ENCODE assay signal across 8 mouse cellular contexts in genomic region chr7:24885468-24886307, GRCm38 (mm10). TPM values are rescaled to one million over a fixed set of nuclear protein-coding genes. Genes with fewer than 3 reads are reported as not detected.
DNase-seq lines count a peak whose midpoint lies in the region; ATAC-seq and TF ChIP-seq lines count a peak whose summit lies in the region.

No protein-coding gene starts in this region.

- no peak for DNase-seq in liver, adult 2 months (ENCODE audit: extremely low read depth, low read depth, low spot score)
- no peak for DNase-seq in liver
- no peak for DNase-seq in embryonic facial prominence, embryonic 10.5 days (ENCODE audit: low spot score)
- DNase-seq in intestine, embryonic 14.5 days (ENCODE audit: low spot score): no peak
- DNase-seq in adrenal gland, adult 2 months: no peak
- DNase-seq in c-Kit-positive CD71-positive TER-119-positive erythroid progenitor cells, embryonic 14.5 days (ENCODE audit: low spot score): no peak

- peak overlapping the region; percentile 0; the same call in 1 of the 2 replicates for H3K27ac ChIP-seq in liver, adult 2 months (replicated peaks; ENCODE audit: insufficient read depth, low read depth, low read length)
- H3K27ac ChIP-seq in embryonic facial prominence, embryonic 10.5 days (replicated peaks): peak overlapping the region; percentile 99
- peak overlapping the region; percentile 88; the same call in 1 of the 2 replicates for H3K27ac ChIP-seq in intestine, embryonic 14.5 days (ENCODE audit: low read depth)
- H3K27ac ChIP-seq in neural tube, embryonic 13.5 days (replicated peaks): no peak overlapping the region

- H3K79me2 ChIP-seq in liver, adult 2 months (ENCODE audit: control insufficient read depth, insufficient read depth, low read length): peaks cover 9% of the 10 kb centered on the region; the same call in 1 of the 2 replicates

- no peaks in the 10 kb centered on the region for H3K27me3 ChIP-seq in liver, adult 2 months (ENCODE audit: control insufficient read depth, insufficient read depth, low read length)
- no peaks in the 10 kb centered on the region for H3K27me3 ChIP-seq in embryonic facial prominence, embryonic 10.5 days (replicated peaks; ENCODE audit: low read depth, poor library complexity, severe bottlenecking)
- H3K27me3 ChIP-seq in intestine, embryonic 14.5 days (replicated peaks; ENCODE audit: control insufficient read depth, insufficient read depth, low read length): no peaks in the 10 kb centered on the region
- no peaks in the 10 kb centered on the region for H3K27me3 ChIP-seq in neural tube, embryonic 13.5 days

- no peak for TF ChIP-seq POLR2A in liver, adult 2 months (IDR thresholded peaks at IDR 0.05; ENCODE audit: extremely low read depth, insufficient read depth, low read length)

- H3K36me3 ChIP-seq in liver, adult 2 months (ENCODE audit: control insufficient read depth, insufficient read depth, low read length): peaks cover 32% of the 10 kb centered on the region
- H3K36me3 ChIP-seq in embryonic facial prominence, embryonic 10.5 days (replicated peaks): peaks cover 55% of the 10 kb centered on the region
- peaks cover 52% of the 10 kb centered on the region for H3K36me3 ChIP-seq in intestine, embryonic 14.5 days (ENCODE audit: control insufficient read depth, insufficient read depth, low read length)
- H3K36me3 ChIP-seq in neural tube, embryonic 13.5 days: peaks cover 50% of the 10 kb centered on the region

- H3K4me3 ChIP-seq in liver, adult 2 months (ENCODE audit: insufficient read depth, low read depth, low read length): peak overlapping the region; percentile 8; the same call in 1 of the 2 replicates
- peak overlapping the region; percentile 99 for H3K4me3 ChIP-seq in embryonic facial prominence, embryonic 10.5 days
- H3K4me3 ChIP-seq in intestine, embryonic 14.5 days (ENCODE audit: low read depth, low read length): peak overlapping the region; percentile 85
- peak overlapping the region; percentile 83 for H3K4me3 ChIP-seq in neural tube, embryonic 13.5 days

- peak overlapping the region; percentile 58 for H3K9ac ChIP-seq in liver, adult 2 months (ENCODE audit: low read depth, low read length)
- H3K9ac ChIP-seq in intestine, embryonic 14.5 days (ENCODE audit: low read length): peak overlapping the region; percentile 100
- H3K9ac ChIP-seq in neural tube, embryonic 13.5 days: peak overlapping the region; percentile 97

- no peak for TF ChIP-seq CTCF in liver, adult 2 months (IDR thresholded peaks at IDR 0.05; ENCODE audit: low read depth, low read length)

- ATAC-seq in intestine, embryonic 14.5 days (replicated peaks; ENCODE audit: low FRiP score, low TSS enrichment, low read depth): no peak
- no peak for ATAC-seq in neural tube, embryonic 13.5 days (ENCODE audit: low read depth)
- no peak for ATAC-seq in CD4-positive, CD25-positive, alpha-beta regulatory T cell, adult 4 months

- H3K4me1 ChIP-seq in liver, adult 2 months (ENCODE audit: control insufficient read depth, insufficient read depth, low read length): peaks cover 13% of the 10 kb centered on the region
- H3K4me1 ChIP-seq in embryonic facial prominence, embryonic 10.5 days: peaks cover 28% of the 10 kb centered on the region
- peaks cover 17% of the 10 kb centered on the region for H3K4me1 ChIP-seq in intestine, embryonic 14.5 days (replicated peaks; ENCODE audit: control insufficient read depth, insufficient read depth, low read length)
- peaks cover 30% of the 10 kb centered on the region for H3K4me1 ChIP-seq in neural tube, embryonic 13.5 days (replicated peaks)

- 10% methylated on average over 12 of the region's 12 CpGs for WGBS in liver, adult 2 months
- WGBS in embryonic facial prominence, embryonic 10.5 days: 47% methylated on average over 12 of the region's 12 CpGs
- WGBS in intestine, embryonic 14.5 days: 36% methylated on average over 12 of the region's 12 CpGs
- 49% methylated on average over 12 of the region's 12 CpGs for WGBS in neural tube, embryonic 13.5 days

- H3K9me3 ChIP-seq in embryonic facial prominence, embryonic 10.5 days: no peaks in the 10 kb centered on the region
- H3K9me3 ChIP-seq in intestine, embryonic 14.5 days (ENCODE audit: control insufficient read depth, low read length): no peaks in the 10 kb centered on the region
- no peaks in the 10 kb centered on the region for H3K9me3 ChIP-seq in neural tube, embryonic 13.5 days

- H3K4me2 ChIP-seq in intestine, embryonic 14.5 days (ENCODE audit: low read length): peak overlapping the region; percentile 93
- peak overlapping the region; percentile 81 for H3K4me2 ChIP-seq in neural tube, embryonic 13.5 days

RNA-seq across cellular contexts. Expression of gene Rps19, which starts 1.5 kb away (rescaled TPM):
- 205 and 255 TPM in 2 replicates for total RNA-seq in liver, adult 2 months (2014; rRNA removed)
- 191 and 262 TPM in 2 replicates for polyA plus RNA-seq in liver, adult 2 months (2012; rRNA removed)
- polyA plus RNA-seq in embryonic facial prominence, embryonic 10.5 days (2016; fragmentation: Nextera tagmentation; extraction: Ambion mirVana): 2,181 and 2,235 TPM in 2 replicates
- polyA plus RNA-seq in intestine, embryonic 14.5 days (2014; fragmentation: Nextera tagmentation; extraction: Ambion mirVana): 3,468 and 3,555 TPM in 2 replicates
- 1,220 and 1,295 TPM in 2 replicates for polyA plus RNA-seq in neural tube, embryonic 13.5 days (2015; fragmentation: Nextera tagmentation; extraction: Ambion mirVana)
- over 10,000 TPM; 12,099 to 13,283 TPM for polyA plus RNA-seq in CD4-positive, CD25-positive, alpha-beta regulatory T cell, adult 4 months (2017; shearing (Covaris generic))
- 1,000 to 10,000 TPM in 1 of 2 experiments, 100 to 1,000 TPM in 1; 601 to 1,035 TPM for total RNA-seq in adrenal gland, adult 2 months (2021)
- 230 TPM in 2 replicates for polyA plus RNA-seq in adrenal gland, adult 2 months (2012; rRNA removed)

RNA-seq across cellular contexts. Expression of gene Cd79a, which starts 11.5 kb away (rescaled TPM):
- total RNA-seq in liver, adult 2 months (2014; rRNA removed): 0.18 and 0.60 TPM in 2 replicates
- polyA plus RNA-seq in liver, adult 2 months (2012; rRNA removed): 2.0 and 5.7 TPM in 2 replicates
- 0.26 and 0.40 TPM in 2 replicates for polyA plus RNA-seq in embryonic facial prominence, embryonic 10.5 days (2016; fragmentation: Nextera tagmentation; extraction: Ambion mirVana)
- polyA plus RNA-seq in intestine, embryonic 14.5 days (2014; fragmentation: Nextera tagmentation; extraction: Ambion mirVana): 0.28 and 0.32 TPM in 2 replicates
- 0.31 and 0.33 TPM in 2 replicates for polyA plus RNA-seq in neural tube, embryonic 13.5 days (2015; fragmentation: Nextera tagmentation; extraction: Ambion mirVana)
- 10 to 100 TPM in 1 of 2 experiments, 1 to 10 TPM in 1; 2.2 to 28.9 TPM for polyA plus RNA-seq in CD4-positive, CD25-positive, alpha-beta regulatory T cell, adult 4 months (2017; shearing (Covaris generic))
- under 1 TPM; 0.46 to 0.86 TPM for total RNA-seq in adrenal gland, adult 2 months (2021)
- 2.2 and 3.1 TPM in 2 replicates for polyA plus RNA-seq in adrenal gland, adult 2 months (2012; rRNA removed)

RNA-seq across cellular contexts. Expression of gene Dmrtc2, which starts 15.8 kb away (rescaled TPM):
- total RNA-seq in liver, adult 2 months (2014; rRNA removed): not detected in 2 replicates
- not detected in 2 replicates for polyA plus RNA-seq in liver, adult 2 months (2012; rRNA removed)
- not detected in 2 replicates for polyA plus RNA-seq in embryonic facial prominence, embryonic 10.5 days (2016; fragmentation: Nextera tagmentation; extraction: Ambion mirVana)
- polyA plus RNA-seq in intestine, embryonic 14.5 days (2014; fragmentation: Nextera tagmentation; extraction: Ambion mirVana): not detected in 2 replicates
- polyA plus RNA-seq in neural tube, embryonic 13.5 days (2015; fragmentation: Nextera tagmentation; extraction: Ambion mirVana): not detected in 2 replicates
- polyA plus RNA-seq in CD4-positive, CD25-positive, alpha-beta regulatory T cell, adult 4 months (2017; shearing (Covaris generic)): not detected
- not detected for total RNA-seq in adrenal gland, adult 2 months (2021)
- polyA plus RNA-seq in adrenal gland, adult 2 months (2012; rRNA removed): not detected in 2 replicates

RNA-seq across cellular contexts. Expression of gene Lypd4, which starts 15.9 kb away (rescaled TPM):
- not detected in 2 replicates for total RNA-seq in liver, adult 2 months (2014; rRNA removed)
- polyA plus RNA-seq in liver, adult 2 months (2012; rRNA removed): not detected in 2 replicates
- not detected in 2 replicates for polyA plus RNA-seq in embryonic facial prominence, embryonic 10.5 days (2016; fragmentation: Nextera tagmentation; extraction: Ambion mirVana)
- not detected in 2 replicates for polyA plus RNA-seq in intestine, embryonic 14.5 days (2014; fragmentation: Nextera tagmentation; extraction: Ambion mirVana)
- polyA plus RNA-seq in neural tube, embryonic 13.5 days (2015; fragmentation: Nextera tagmentation; extraction: Ambion mirVana): not detected in 2 replicates
- not detected for polyA plus RNA-seq in CD4-positive, CD25-positive, alpha-beta regulatory T cell, adult 4 months (2017; shearing (Covaris generic))
- total RNA-seq in adrenal gland, adult 2 months (2021): not detected
- polyA plus RNA-seq in adrenal gland, adult 2 months (2012; rRNA removed): not detected in 2 replicates

RNA-seq across cellular contexts. Expression of gene Arhgef1, which starts 17.0 kb away (rescaled TPM):
- 8.5 and 15.5 TPM in 2 replicates for total RNA-seq in liver, adult 2 months (2014; rRNA removed)
- polyA plus RNA-seq in liver, adult 2 months (2012; rRNA removed): 46.6 and 62.9 TPM in 2 replicates
- polyA plus RNA-seq in embryonic facial prominence, embryonic 10.5 days (2016; fragmentation: Nextera tagmentation; extraction: Ambion mirVana): 79.9 and 87.0 TPM in 2 replicates
- polyA plus RNA-seq in intestine, embryonic 14.5 days (2014; fragmentation: Nextera tagmentation; extraction: Ambion mirVana): 80.6 and 85.3 TPM in 2 replicates
- 61.9 and 63.8 TPM in 2 replicates for polyA plus RNA-seq in neural tube, embryonic 13.5 days (2015; fragmentation: Nextera tagmentation; extraction: Ambion mirVana)
- 100 to 1,000 TPM; 166 to 183 TPM for polyA plus RNA-seq in CD4-positive, CD25-positive, alpha-beta regulatory T cell, adult 4 months (2017; shearing (Covaris generic))
- 10 to 100 TPM; 71.4 to 79.3 TPM for total RNA-seq in adrenal gland, adult 2 months (2021)
- polyA plus RNA-seq in adrenal gland, adult 2 months (2012; rRNA removed): 195 and 229 TPM in 2 replicates

Comparison
In these comparisons a context has a peak if more than half of its experiments do, and no peak if none do; other contexts are left out.
1. H3K4me3 ChIP-seq: peak in every context shown above with its lines; median percentile 99 in embryonic facial prominence, embryonic 10.5 days; 85 in intestine, embryonic 14.5 days; 83 in neural tube, embryonic 13.5 days; 8 in liver, adult 2 months.